Mouse (Mus musculus): ENCODE data around the gene Slc25a31. TPM values are rescaled to one million over a fixed set of nuclear protein-coding genes. Genes with fewer than 3 reads are reported as not detected.

Slc25a31 gene
- polyA plus RNA-seq, 1 experiment from 2014 or later, result 0.25 TPM

- no peak overlapping the region for H3K27ac ChIP-seq (ENCODE audit: low read depth, low read length)
- no peak overlapping the region for H3K9ac ChIP-seq (ENCODE audit: low read length)
- no peak overlapping the region for H3K4me2 ChIP-seq
- H3K27me3 ChIP-seq (ENCODE audit: control insufficient read depth, insufficient read depth, low read length), result no peaks in the 10 kb centered on the region
- no peak overlapping the region for H3K4me3 ChIP-seq (ENCODE audit: low read depth, low read length)
- peaks cover 25% of the 10 kb centered on the region for H3K4me1 ChIP-seq (ENCODE audit: control insufficient read depth, insufficient read depth, low read length)
- 45% methylated on average over 11 of the region's 11 CpGs for WGBS
- no peaks in the 10 kb centered on the region for H3K9me3 ChIP-seq (ENCODE audit: control insufficient read depth, low read length)
- no peaks in the 10 kb centered on the region for H3K36me3 ChIP-seq (ENCODE audit: control insufficient read depth, insufficient read depth, low read length)
- DNase-seq (ENCODE audit: low spot score, missing footprints), result no peak
- no peak for ATAC-seq (ENCODE audit: low FRiP score)
Measured at GRCm38 (mm10) chr3:40682404-40682803, 26.3 kb upstream of the Slc25a31 start.

GRCm38 (mm10) chr3:40683171-40683570 lies 25.5 kb upstream of the Slc25a31 start:
- Histone ChIP-seq H3K27me3 (ENCODE audit: control insufficient read depth, insufficient read depth, low read length) (no peaks in the 10 kb centered on the region), H3K9ac (ENCODE audit: low read length) (no peak overlapping the region), H3K36me3 (ENCODE audit: control insufficient read depth, insufficient read depth, low read length) (no peaks in the 10 kb centered on the region), H3K9me3 (ENCODE audit: control insufficient read depth, low read length) (no peaks in the 10 kb centered on the region), H3K4me3 (ENCODE audit: low read depth, low read length) (no peak overlapping the region), H3K27ac (ENCODE audit: low read depth, low read length) (no peak overlapping the region), H3K4me1 (ENCODE audit: control insufficient read depth, insufficient read depth, low read length) (peaks cover 31% of the 10 kb centered on the region), H3K4me2 (no peak overlapping the region)
- ATAC-seq (ENCODE audit: low FRiP score) (no peak), DNase-seq (ENCODE audit: low spot score, missing footprints) (no peak)
- WGBS, result 88% methylated on average over 18 of the region's 18 CpGs

- H3K9ac ChIP-seq (ENCODE audit: low read length), result no peak overlapping the region
- WGBS, result 3% methylated on average over 3 of the region's 3 CpGs
- no peaks in the 10 kb centered on the region for H3K9me3 ChIP-seq (ENCODE audit: control insufficient read depth, low read length)
- no peaks in the 10 kb centered on the region for H3K36me3 ChIP-seq (ENCODE audit: control insufficient read depth, insufficient read depth, low read length)
- H3K4me1 ChIP-seq (ENCODE audit: control insufficient read depth, insufficient read depth, low read length), result peaks cover 33% of the 10 kb centered on the region
- peak overlapping the region; percentile 48; the same call in 1 of the 2 replicates for H3K27ac ChIP-seq (ENCODE audit: low read depth, low read length)
- DNase-seq (ENCODE audit: low spot score, missing footprints) (peak; percentile 93), ATAC-seq (ENCODE audit: low FRiP score) (peak; percentile 73)
- no peaks in the 10 kb centered on the region for H3K27me3 ChIP-seq (ENCODE audit: control insufficient read depth, insufficient read depth, low read length)
- H3K4me2 ChIP-seq, result no peak overlapping the region; the same call in 1 of the 2 replicates
- H3K4me3 ChIP-seq (ENCODE audit: low read depth, low read length), result no peak overlapping the region
Measured at GRCm38 (mm10) chr3:40685855-40686515, 22.7 kb upstream of the Slc25a31 start.

GRCm38 (mm10) chr3:40686836-40687235 lies 21.8 kb upstream of the Slc25a31 start:
- Histone ChIP-seq H3K27ac (ENCODE audit: low read depth, low read length) (peak overlapping the region; percentile 48; the same call in 1 of the 2 replicates), H3K27me3 (ENCODE audit: control insufficient read depth, insufficient read depth, low read length) (no peaks in the 10 kb centered on the region), H3K4me1 (ENCODE audit: control insufficient read depth, insufficient read depth, low read length) (peaks cover 36% of the 10 kb centered on the region), H3K9me3 (ENCODE audit: control insufficient read depth, low read length) (no peaks in the 10 kb centered on the region), H3K4me2 (peak overlapping the region; percentile 17; the same call in 1 of the 2 replicates), H3K36me3 (ENCODE audit: control insufficient read depth, insufficient read depth, low read length) (no peaks in the 10 kb centered on the region), H3K9ac (ENCODE audit: low read length) (no peak overlapping the region), H3K4me3 (ENCODE audit: low read depth, low read length) (no peak overlapping the region)
- ATAC-seq (ENCODE audit: low FRiP score) (peak; percentile 77), DNase-seq (ENCODE audit: low spot score, missing footprints) (peak; percentile 91)
- WGBS, result 12% methylated on average over 9 of the region's 9 CpGs

- H3K4me1 ChIP-seq (ENCODE audit: control insufficient read depth, insufficient read depth, low read length), result peaks cover 33% of the 10 kb centered on the region
- ATAC-seq (ENCODE audit: low FRiP score) (peak; percentile 30; the same call in 1 of the 2 replicates), DNase-seq (ENCODE audit: low spot score, missing footprints) (no peak)
- no peak overlapping the region for H3K4me3 ChIP-seq (ENCODE audit: low read depth, low read length)
- H3K36me3 ChIP-seq (ENCODE audit: control insufficient read depth, insufficient read depth, low read length), result no peaks in the 10 kb centered on the region
- H3K9ac ChIP-seq (ENCODE audit: low read length), result no peak overlapping the region
- no peak overlapping the region for H3K4me2 ChIP-seq
- 32% methylated on average over 3 of the region's 3 CpGs for WGBS
- no peaks in the 10 kb centered on the region for H3K27me3 ChIP-seq (ENCODE audit: control insufficient read depth, insufficient read depth, low read length)
- H3K9me3 ChIP-seq (ENCODE audit: control insufficient read depth, low read length), result no peaks in the 10 kb centered on the region
- no peak overlapping the region for H3K27ac ChIP-seq (ENCODE audit: low read depth, low read length)
Measured at GRCm38 (mm10) chr3:40687588-40687987, 21.1 kb upstream of the Slc25a31 start.

- ATAC-seq (ENCODE audit: low FRiP score), result peak; percentile 23; the same call in 1 of the 2 replicates
- H3K4me3 ChIP-seq (ENCODE audit: low read depth, low read length), result no peak overlapping the region
Measured at GRCm38 (mm10) chr3:40691566-40691965, 17.1 kb upstream of the Slc25a31 start.

GRCm38 (mm10) chr3:40693435-40693834 lies 15.2 kb upstream of the Slc25a31 start:
- no peak overlapping the region for H3K9ac ChIP-seq (ENCODE audit: low read length)
- H3K36me3 ChIP-seq (ENCODE audit: control insufficient read depth, insufficient read depth, low read length), result no peaks in the 10 kb centered on the region
- WGBS, result 80% methylated on average over 10 of the region's 10 CpGs
- H3K27ac ChIP-seq (ENCODE audit: low read depth, low read length), result no peak overlapping the region
- ATAC-seq (ENCODE audit: low FRiP score), result no peak
- H3K4me1 ChIP-seq (ENCODE audit: control insufficient read depth, insufficient read depth, low read length), result 0 out of 2 replicates have a peak, but pooled peaks cover 3% of the 10 kb centered on the region
- no peak overlapping the region for H3K4me2 ChIP-seq
- DNase-seq (ENCODE audit: low spot score, missing footprints), result no peak
- no peaks in the 10 kb centered on the region for H3K27me3 ChIP-seq (ENCODE audit: control insufficient read depth, insufficient read depth, low read length)
- H3K9me3 ChIP-seq (ENCODE audit: control insufficient read depth, low read length), result no peaks in the 10 kb centered on the region
- no peak overlapping the region for H3K4me3 ChIP-seq (ENCODE audit: low read depth, low read length)

More at GRCm38 (mm10) chr3:40691566-40691965, 17.1 kb upstream of the Slc25a31 start:
- no peaks in the 10 kb centered on the region for H3K9me3 ChIP-seq (ENCODE audit: control insufficient read depth, low read length)
- no peaks in the 10 kb centered on the region for H3K36me3 ChIP-seq (ENCODE audit: control insufficient read depth, insufficient read depth, low read length)
- no peak overlapping the region for H3K9ac ChIP-seq (ENCODE audit: low read length)
- H3K4me2 ChIP-seq, result no peak overlapping the region
- no peak overlapping the region for H3K27ac ChIP-seq (ENCODE audit: low read depth, low read length)
- no peak for DNase-seq (ENCODE audit: low spot score, missing footprints)
- H3K27me3 ChIP-seq (ENCODE audit: control insufficient read depth, insufficient read depth, low read length), result no peaks in the 10 kb centered on the region
- peaks cover 18% of the 10 kb centered on the region for H3K4me1 ChIP-seq (ENCODE audit: control insufficient read depth, insufficient read depth, low read length)
- 72% methylated on average over 6 of the region's 6 CpGs for WGBS

- WGBS, result 90% methylated on average over 7 of the region's 7 CpGs
- no peak for DNase-seq (ENCODE audit: low spot score, missing footprints)
- no peaks in the 10 kb centered on the region for H3K36me3 ChIP-seq (ENCODE audit: control insufficient read depth, insufficient read depth, low read length)
- H3K27me3 ChIP-seq (ENCODE audit: control insufficient read depth, insufficient read depth, low read length), result no peaks in the 10 kb centered on the region
- H3K9ac ChIP-seq (ENCODE audit: low read length), result no peak overlapping the region
- H3K9me3 ChIP-seq (ENCODE audit: control insufficient read depth, low read length), result no peaks in the 10 kb centered on the region
- H3K4me1 ChIP-seq (ENCODE audit: control insufficient read depth, insufficient read depth, low read length), result 0 out of 2 replicates have a peak, but pooled peaks cover 3% of the 10 kb centered on the region
- no peak overlapping the region for H3K4me3 ChIP-seq (ENCODE audit: low read depth, low read length)
- H3K27ac ChIP-seq (ENCODE audit: low read depth, low read length), result no peak overlapping the region
- no peak for ATAC-seq (ENCODE audit: low FRiP score)
- H3K4me2 ChIP-seq, result no peak overlapping the region
Measured at GRCm38 (mm10) chr3:40693960-40694359, 14.7 kb upstream of the Slc25a31 start.

GRCm38 (mm10) chr3:40694438-40694837 lies 14.2 kb upstream of the Slc25a31 start:
- Histone ChIP-seq H3K4me3 (ENCODE audit: low read depth, low read length) (no peak overlapping the region), H3K9ac (ENCODE audit: low read length) (no peak overlapping the region), H3K27me3 (ENCODE audit: control insufficient read depth, insufficient read depth, low read length) (no peaks in the 10 kb centered on the region), H3K4me2 (no peak overlapping the region), H3K4me1 (ENCODE audit: control insufficient read depth, insufficient read depth, low read length) (0 out of 2 replicates have a peak, but pooled peaks cover 3% of the 10 kb centered on the region), H3K36me3 (ENCODE audit: control insufficient read depth, insufficient read depth, low read length) (no peaks in the 10 kb centered on the region), H3K9me3 (ENCODE audit: control insufficient read depth, low read length) (no peaks in the 10 kb centered on the region), H3K27ac (ENCODE audit: low read depth, low read length) (no peak overlapping the region)
- ATAC-seq (ENCODE audit: low FRiP score), result no peak
- 75% methylated on average over 2 of the region's 2 CpGs for WGBS
- DNase-seq (ENCODE audit: low spot score, missing footprints), result no peak

Measured in midbrain, embryonic 11.5 days (tissue).